Mouse (Mus musculus) hindbrain, embryonic 10.5 days (tissue): Measurements from ENCODE around the gene Fam207a. TPM values are rescaled to one million over a fixed set of nuclear protein-coding genes. Genes with fewer than 3 reads are reported as not detected.

Experiments used
- DNase-seq: peaks from one replicate; pipeline ENCODE4 v3.0.0-alpha.2; 2017; ENCODE audit warnings: low spot score
- H3K27ac ChIP-seq: fragments of 300-500 bp; sonication (generic); 2 replicates; pipeline ENCODE4 v1.5.1; 2016; ENCODE audit warnings: mild to moderate bottlenecking, moderate library complexity
- H3K27me3 ChIP-seq: fragments of 300-500 bp; sonication (generic); 2 replicates; pipeline ENCODE4 v1.6.1; 2016; ENCODE audit warnings: mild to moderate bottlenecking; ENCODE audit not compliant: poor library complexity, insufficient read depth, severe bottlenecking
- H3K36me3 ChIP-seq: fragments of 300-500 bp; sonication (generic); 2 replicates; pipeline ENCODE4 v1.6.1; 2016; ENCODE audit warnings: mild to moderate bottlenecking, moderate library complexity
- H3K4me1 ChIP-seq: fragments of 300-500 bp; sonication (generic); replicated peaks from 2 replicates; pipeline ENCODE4 v1.6.1; 2016; ENCODE audit warnings: mild to moderate bottlenecking
- H3K4me3 ChIP-seq: fragments of 300-500 bp; sonication (generic); 2 replicates; pipeline ENCODE4 v1.5.1; 2016; ENCODE audit warnings: mild to moderate bottlenecking, moderate library complexity
- H3K9me3 ChIP-seq: fragments of 300-500 bp; sonication (generic); 2 replicates; pipeline ENCODE4 v1.6.1; 2016; ENCODE audit warnings: mild to moderate bottlenecking, moderate library complexity
- WGBS: fragments of 180-500 bp; shearing (Covaris S2); methylation state at CpG from one replicate; pipeline ENCODE4 v1.1.7; 2016; 5-methylcytosine and 5-hydroxymethylcytosine counted together
- polyA plus RNA-seq: library from polyadenylated mRNA; unstranded; fragments of >200 nt; fragmentation: Nextera tagmentation; extraction: Ambion mirVana; gene quantifications from 2 replicates; pipeline ENCODE4 v1.2.1, GENCODE M21; 2016

The Fam207a gene
- polyA plus RNA-seq, 1 experiment from 2014 or later, result 50.0 TPM

DNA sequence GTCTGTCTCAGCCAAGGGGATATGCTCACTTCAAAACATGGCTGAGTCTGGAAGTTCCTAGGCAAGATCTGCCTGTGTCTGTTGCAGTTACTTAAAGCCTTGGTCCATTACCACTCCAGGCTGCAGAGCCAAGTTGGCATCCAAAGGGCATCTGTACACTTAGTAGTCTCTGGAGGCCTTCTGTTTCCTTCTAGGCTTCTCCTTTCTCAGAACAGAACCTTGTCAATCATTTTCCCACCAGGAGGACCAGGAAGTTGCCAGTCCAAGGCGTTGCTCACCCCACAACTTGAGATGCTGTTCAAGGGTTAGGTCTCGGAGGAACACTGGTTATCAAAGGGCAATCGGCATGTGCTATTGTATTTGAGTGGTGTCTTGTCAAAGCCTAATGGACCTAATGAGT lies 76.6 kb downstream of the Fam207a start:
- 81% methylated on average over 3 of the region's 3 CpGs for WGBS
- no peak overlapping the region for H3K4me3 ChIP-seq
- H3K27me3 ChIP-seq, result no peaks in the 10 kb centered on the region
- peaks cover 31% of the 10 kb centered on the region for H3K4me1 ChIP-seq
- H3K36me3 ChIP-seq, result no peaks in the 10 kb centered on the region
- H3K9me3 ChIP-seq, result no peaks in the 10 kb centered on the region
- DNase-seq, result no peak
- no peak overlapping the region for H3K27ac ChIP-seq

DNA sequence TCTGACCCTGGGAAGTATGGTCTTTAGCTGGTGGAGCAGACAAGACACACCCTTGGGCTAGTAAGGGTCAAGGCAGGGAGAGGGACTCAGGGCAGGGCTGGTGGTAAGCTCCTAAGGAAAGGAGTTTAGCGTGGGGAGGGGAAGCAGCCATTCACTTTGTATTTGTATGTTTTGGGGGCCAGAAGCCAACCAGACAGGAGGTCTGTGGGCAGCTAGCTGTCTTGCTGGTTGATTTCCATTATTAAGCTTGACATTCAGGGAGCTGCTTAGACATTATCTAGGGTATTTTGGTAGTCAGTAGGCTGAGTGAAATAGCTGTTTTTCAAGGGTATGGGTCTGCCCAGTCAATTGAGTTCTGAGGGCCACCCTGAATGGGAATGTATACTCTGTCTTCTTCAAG lies 77.6 kb downstream of the Fam207a start:
- Histone ChIP-seq H3K36me3 (no peaks in the 10 kb centered on the region), H3K9me3 (no peaks in the 10 kb centered on the region), H3K4me1 (peaks cover 33% of the 10 kb centered on the region), H3K27me3 (no peaks in the 10 kb centered on the region), H3K27ac (no peak overlapping the region), H3K4me3 (no peak overlapping the region)
- no peak for DNase-seq
- 63% methylated on average over 1 of the region's 1 CpGs for WGBS

Other genes starting within 250 kb of the Fam207a start
- gene Adarb1, start 97.5 kb downstream of the Fam207a start, polyA plus RNA-seq, result 5.7 and 7.8 TPM in 2 replicates
- 1.0 and 1.2 TPM in 2 replicates for gene Itgb2, start 14.5 kb upstream of the Fam207a start, polyA plus RNA-seq
- 66.6 and 67.2 TPM in 2 replicates for gene Pttg1ip, start 65.9 kb upstream of the Fam207a start, polyA plus RNA-seq
- gene Sumo3, start 90.3 kb upstream of the Fam207a start, polyA plus RNA-seq, result 336 and 389 TPM in 2 replicates
- gene Gm49325, start 90.4 kb upstream of the Fam207a start, polyA plus RNA-seq, result 4.4 TPM in 1 of 2 replicates, not detected in the other
- 100 and 103 TPM in 2 replicates for gene Ube2g2, start 106.5 kb upstream of the Fam207a start, polyA plus RNA-seq
- 0.93 and 1.0 TPM in 2 replicates for gene Tspear, start 170.8 kb upstream of the Fam207a start, polyA plus RNA-seq
- gene Gm19402, start 175.0 kb upstream of the Fam207a start, polyA plus RNA-seq, result not detected in 2 replicates
- not detected in 2 replicates for gene Gm9508, start 181.4 kb upstream of the Fam207a start, polyA plus RNA-seq
- gene Gm10272, start 190.8 kb upstream of the Fam207a start, polyA plus RNA-seq, result not detected in 2 replicates
- not detected in 2 replicates for gene Gm10024, start 195.7 kb upstream of the Fam207a start, polyA plus RNA-seq
- not detected in 2 replicates for gene Gm10142, start 200.0 kb upstream of the Fam207a start, polyA plus RNA-seq
- not detected in 2 replicates for gene Krtap12-1, start 204.8 kb upstream of the Fam207a start, polyA plus RNA-seq
- gene Gm10100, start 210.7 kb upstream of the Fam207a start, polyA plus RNA-seq, result not detected in 2 replicates
- gene Gm18596, start 226.9 kb upstream of the Fam207a start, polyA plus RNA-seq, result not detected in 2 replicates
- not detected in 2 replicates for gene Gm9736, start 235.6 kb upstream of the Fam207a start, polyA plus RNA-seq
- gene Gm3233, start 243.9 kb upstream of the Fam207a start, polyA plus RNA-seq, result not detected in 2 replicates